Mouse (Mus musculus): ENCODE data around the gene Oprm1. TPM values are rescaled to one million over a fixed set of nuclear protein-coding genes. Genes with fewer than 3 reads are reported as not detected.

The Oprm1 gene
- polyA plus RNA-seq, 1 experiment: not detected

GRCm38 (mm10) chr10:6842225-6842624, 83.9 kb downstream of the Oprm1 start:
- TF ChIP-seq CEBPB (IDR thresholded peaks at IDR 0.05; ENCODE audit: insufficient read depth, poor library complexity, severe bottlenecking) (no peak), MYOD1 (IDR thresholded peaks at IDR 0.05; ENCODE audit: control insufficient read depth in 1 of 3, insufficient read length in 2 of 3, low read depth in 2 of 3) (no peak), TCF3 (IDR thresholded peaks at IDR 0.05; ENCODE audit: insufficient read length, low read depth) (no peak), MAX (IDR thresholded peaks at IDR 0.05; ENCODE audit: low read depth) (no peak), POLR2A (IDR thresholded peaks at IDR 0.05; ENCODE audit: insufficient read length, low read depth) (no peak), E2F4 (IDR thresholded peaks at IDR 0.05; ENCODE audit: insufficient read depth) (no peak), MYOG (IDR thresholded peaks at IDR 0.05; ENCODE audit: control insufficient read depth in 1 of 3, insufficient read depth in 1 of 3, insufficient read length in 2 of 3, low read depth in 2 of 3) (no peak), USF1 (IDR thresholded peaks at IDR 0.05; ENCODE audit: low read depth) (no peak)
- no peak overlapping the region for H3K4me2 ChIP-seq (ENCODE audit: low read depth)

GRCm38 (mm10) chr10:6846283-6846682, 88.0 kb downstream of the Oprm1 start:
- Histone ChIP-seq H3K4me2 (ENCODE audit: low read depth) (no peak overlapping the region), H3K79me2 (ENCODE audit: control insufficient read depth, insufficient read depth) (no peaks in the 10 kb centered on the region), H3K4me3 (no peak overlapping the region), H3K36me3 (ENCODE audit: control insufficient read depth, insufficient read depth) (no peaks in the 10 kb centered on the region), H3K27me3 (ENCODE audit: control insufficient read depth, insufficient read depth, insufficient read length) (no peaks in the 10 kb centered on the region), H3ac (ENCODE audit: control insufficient read depth, insufficient read length) (no peak overlapping the region)
- TF ChIP-seq TCF3 (IDR thresholded peaks at IDR 0.05; ENCODE audit: insufficient read length, low read depth) (no peak), E2F4 (IDR thresholded peaks at IDR 0.05; ENCODE audit: insufficient read depth) (no peak), MYOG (IDR thresholded peaks at IDR 0.05; ENCODE audit: control insufficient read depth in 1 of 3, insufficient read depth in 1 of 3, insufficient read length in 2 of 3, low read depth in 2 of 3) (no peak)

More at GRCm38 (mm10) chr10:6842225-6842624, 83.9 kb downstream of the Oprm1 start:
- no peaks in the 10 kb centered on the region for H3K36me3 ChIP-seq (ENCODE audit: control insufficient read depth, insufficient read depth)
- no peaks in the 10 kb centered on the region for H3K27me3 ChIP-seq (ENCODE audit: control insufficient read depth, insufficient read depth, insufficient read length)
- no peak overlapping the region for H3ac ChIP-seq (ENCODE audit: control insufficient read depth, insufficient read length)
- no peak overlapping the region for H3K4me3 ChIP-seq
- no peaks in the 10 kb centered on the region for H3K79me2 ChIP-seq (ENCODE audit: control insufficient read depth, insufficient read depth)

- Histone ChIP-seq H3K4me2 (ENCODE audit: low read depth) (no peak overlapping the region), H3ac (ENCODE audit: control insufficient read depth, insufficient read length) (no peak overlapping the region), H3K4me3 (no peak overlapping the region), H3K79me2 (ENCODE audit: control insufficient read depth, insufficient read depth) (no peaks in the 10 kb centered on the region), H3K36me3 (ENCODE audit: control insufficient read depth, insufficient read depth) (no peaks in the 10 kb centered on the region), H3K27me3 (ENCODE audit: control insufficient read depth, insufficient read depth, insufficient read length) (no peaks in the 10 kb centered on the region)
- TF ChIP-seq POLR2A (IDR thresholded peaks at IDR 0.05; ENCODE audit: insufficient read length, low read depth) (no peak), REST (IDR thresholded peaks at IDR 0.05; ENCODE audit: insufficient read depth, insufficient read length) (no peak), POLR2AphosphoS2 (IDR thresholded peaks at IDR 0.05; ENCODE audit: insufficient read length, low read depth) (no peak), TCF12 (IDR thresholded peaks at IDR 0.05; ENCODE audit: insufficient read depth, poor library complexity, severe bottlenecking) (no peak), USF1 (IDR thresholded peaks at IDR 0.05; ENCODE audit: low read depth) (no peak), E2F4 (IDR thresholded peaks at IDR 0.05; ENCODE audit: insufficient read depth) (no peak), SRF (IDR thresholded peaks at IDR 0.05; ENCODE audit: control insufficient read depth, insufficient read length, low read depth) (no peak)
Observed at GRCm38 (mm10) chr10:6848162-6848754, 90.0 kb downstream of the Oprm1 start.

- no peak overlapping the region for H3K4me3 ChIP-seq
- no peak overlapping the region for H3K4me2 ChIP-seq (ENCODE audit: low read depth)
- no peaks in the 10 kb centered on the region for H3K36me3 ChIP-seq (ENCODE audit: control insufficient read depth, insufficient read depth)
- H3K27me3 ChIP-seq (ENCODE audit: control insufficient read depth, insufficient read depth, insufficient read length): no peaks in the 10 kb centered on the region
- TF ChIP-seq USF1 (IDR thresholded peaks at IDR 0.05; ENCODE audit: low read depth): no peak
- no peak for TF ChIP-seq E2F4 (IDR thresholded peaks at IDR 0.05; ENCODE audit: insufficient read depth)
- TF ChIP-seq TCF12 (IDR thresholded peaks at IDR 0.05; ENCODE audit: insufficient read depth, poor library complexity, severe bottlenecking): no peak
- TF ChIP-seq POLR2AphosphoS2 (IDR thresholded peaks at IDR 0.05; ENCODE audit: insufficient read length, low read depth): no peak
- TF ChIP-seq TCF3 (IDR thresholded peaks at IDR 0.05; ENCODE audit: insufficient read length, low read depth): no peak
- no peak for TF ChIP-seq POLR2A (IDR thresholded peaks at IDR 0.05; ENCODE audit: insufficient read length, low read depth)
- no peak for TF ChIP-seq SRF (IDR thresholded peaks at IDR 0.05; ENCODE audit: control insufficient read depth, insufficient read length, low read depth)
- no peak for TF ChIP-seq REST (IDR thresholded peaks at IDR 0.05; ENCODE audit: insufficient read depth, insufficient read length)
- no peak for TF ChIP-seq MYOG (IDR thresholded peaks at IDR 0.05; ENCODE audit: control insufficient read depth in 1 of 3, insufficient read depth in 1 of 3, insufficient read length in 2 of 3, low read depth in 2 of 3)
- TF ChIP-seq MAX (IDR thresholded peaks at IDR 0.05; ENCODE audit: low read depth): no peak
- no peak for TF ChIP-seq MYOD1 (IDR thresholded peaks at IDR 0.05; ENCODE audit: control insufficient read depth in 1 of 3, insufficient read length in 2 of 3, low read depth in 2 of 3)
- TF ChIP-seq CEBPB (IDR thresholded peaks at IDR 0.05; ENCODE audit: insufficient read depth, poor library complexity, severe bottlenecking): no peak
- H3K79me2 ChIP-seq (ENCODE audit: control insufficient read depth, insufficient read depth): no peaks in the 10 kb centered on the region
- H3ac ChIP-seq (ENCODE audit: control insufficient read depth, insufficient read length): no peak overlapping the region
Observed at GRCm38 (mm10) chr10:6848834-6849233, 90.5 kb downstream of the Oprm1 start.

- Histone ChIP-seq H3K36me3 (ENCODE audit: control insufficient read depth, insufficient read depth) (no peaks in the 10 kb centered on the region), H3K4me3 (no peak overlapping the region), H3K79me2 (ENCODE audit: control insufficient read depth, insufficient read depth) (no peaks in the 10 kb centered on the region), H3K27me3 (ENCODE audit: control insufficient read depth, insufficient read depth, insufficient read length) (no peaks in the 10 kb centered on the region), H3K4me2 (ENCODE audit: low read depth) (no peak overlapping the region), H3ac (ENCODE audit: control insufficient read depth, insufficient read length) (no peak overlapping the region)
- TF ChIP-seq MAX (IDR thresholded peaks at IDR 0.05; ENCODE audit: low read depth) (no peak), TCF3 (IDR thresholded peaks at IDR 0.05; ENCODE audit: insufficient read length, low read depth) (no peak)
Observed at GRCm38 (mm10) chr10:6855812-6856211, 97.5 kb downstream of the Oprm1 start.
